Comparison of ENCODE assay signal across 14 mouse cellular contexts in the genomic region with DNA sequence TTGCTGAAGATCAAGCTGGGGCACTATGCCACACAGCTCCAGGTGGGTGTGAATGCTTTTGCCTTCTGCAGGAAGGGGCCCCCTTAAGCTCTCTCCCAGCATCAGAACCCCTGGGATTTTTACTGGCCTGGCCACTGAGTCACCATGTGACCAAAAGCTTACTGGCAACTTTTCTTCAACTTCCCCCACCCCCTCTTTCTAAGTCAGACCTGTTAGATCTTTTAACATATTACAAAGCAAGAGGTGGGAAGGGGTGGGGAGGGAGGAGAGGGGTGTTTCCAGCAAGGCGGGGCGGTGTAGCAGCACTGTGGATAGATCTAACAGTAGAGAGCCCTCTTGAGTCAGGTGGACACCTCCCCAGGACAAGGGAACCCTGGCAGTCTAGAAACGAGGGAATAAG. TPM values are rescaled to one million over a fixed set of nuclear protein-coding genes. Genes with fewer than 3 reads are reported as not detected.
DNase-seq lines count a peak whose midpoint lies in the region.
"Had no signal": no experiment of that assay in that cellular context is flagged by ENCODE, and none has a peak within 500 bp of the region (broad histone marks: within the 10 kb centered on the region; RNA-seq: fewer than 3 reads in every experiment).

No protein-coding gene starts in this region.

- DNase-seq in adrenal gland, postnatal 25 days = peak; percentile 4
- DNase-seq in adrenal gland, adult 2 months = no peak
- DNase-seq in thymus, postnatal 0 days (ENCODE audit: low spot score) = peak; percentile 21
- DNase-seq in thymus, postnatal 10 days (ENCODE audit: low spot score in 2 of 2) = no peak
- peak; percentile 69 for DNase-seq in induced T-regulatory cell, adult 2 months (ENCODE audit: low read depth)
- DNase-seq in naive thymus-derived CD4-positive, alpha-beta T cell, adult 2 months (ENCODE audit: low read depth) = peak; percentile 55
- DNase-seq in layer of hippocampus, adult 9-10 months (ENCODE audit: low spot score) = no peak
- no peak for DNase-seq in cerebellum, adult 8-10 months
- DNase-seq: cerebellum, adult 2 months; gastrocnemius, postnatal 10 days; heart, adult 2 months; heart, postnatal 4 days; lung, adult 2 months; lung, postnatal 36 days had no signal

RNA-seq across cellular contexts. Expression of a gene that starts 2.7 kb away (rescaled TPM):
- 43.8 and 54.5 TPM in 2 replicates for total RNA-seq in adrenal gland, postnatal 25 days (2021)
- 10 to 100 TPM; 27.0 to 38.0 TPM for total RNA-seq in adrenal gland, adult 2 months (2021)
- polyA plus RNA-seq in adrenal gland, adult 2 months (2012; rRNA removed) = 45.1 and 51.2 TPM in 2 replicates
- polyA plus RNA-seq in thymus, postnatal 0 days (2015; fragmentation: Nextera tagmentation; extraction: Ambion mirVana) = 61.2 and 62.7 TPM in 2 replicates

RNA-seq across cellular contexts. Expression of a gene that starts 11.3 kb away (rescaled TPM):
- total RNA-seq in adrenal gland, postnatal 25 days (2021) = 89.0 and 123 TPM in 2 replicates
- total RNA-seq in adrenal gland, adult 2 months (2021) = 10 to 100 TPM; 60.3 to 65.3 TPM
- polyA plus RNA-seq in adrenal gland, adult 2 months (2012; rRNA removed) = 43.8 and 53.8 TPM in 2 replicates
- 99.6 and 105 TPM in 2 replicates for polyA plus RNA-seq in thymus, postnatal 0 days (2015; fragmentation: Nextera tagmentation; extraction: Ambion mirVana)

Comparison
In these comparisons a context has a peak if more than half of its experiments do, and no peak if none do; other contexts are left out.
1. DNase-seq: peak in adrenal gland, postnatal 25 days (single experiment), thymus, postnatal 0 days (single experiment), induced T-regulatory cell, adult 2 months (single experiment) and naive thymus-derived CD4-positive, alpha-beta T cell, adult 2 months (single experiment); none in adrenal gland, adult 2 months (single experiment), thymus, postnatal 10 days (0 of 2), layer of hippocampus, adult 9-10 months (single experiment) and cerebellum, adult 8-10 months (single experiment).